Mouse (Mus musculus): ENCODE data around the gene F13a1.

The F13a1 gene

DNA sequence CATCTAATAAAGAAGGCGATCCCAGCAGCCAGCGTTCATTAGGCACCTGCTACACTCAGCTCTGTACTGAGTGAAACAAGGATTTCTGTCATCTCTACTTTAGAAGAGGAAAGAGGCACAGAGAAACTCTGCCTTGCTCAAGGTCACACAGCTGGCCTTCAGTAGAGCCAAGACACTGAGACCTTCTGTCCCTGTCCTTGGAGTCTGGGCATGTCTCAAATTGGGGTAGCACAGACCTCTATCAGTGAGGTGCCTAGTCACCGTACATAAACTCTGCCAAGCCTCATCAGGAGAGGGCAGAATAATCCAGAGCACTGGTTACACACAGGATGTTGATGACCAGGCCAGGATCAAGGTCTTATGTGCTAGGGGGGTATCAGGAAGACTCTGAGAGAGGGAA lies 108.2 kb downstream of the F13a1 start:
- no peak for DNase-seq

DNA sequence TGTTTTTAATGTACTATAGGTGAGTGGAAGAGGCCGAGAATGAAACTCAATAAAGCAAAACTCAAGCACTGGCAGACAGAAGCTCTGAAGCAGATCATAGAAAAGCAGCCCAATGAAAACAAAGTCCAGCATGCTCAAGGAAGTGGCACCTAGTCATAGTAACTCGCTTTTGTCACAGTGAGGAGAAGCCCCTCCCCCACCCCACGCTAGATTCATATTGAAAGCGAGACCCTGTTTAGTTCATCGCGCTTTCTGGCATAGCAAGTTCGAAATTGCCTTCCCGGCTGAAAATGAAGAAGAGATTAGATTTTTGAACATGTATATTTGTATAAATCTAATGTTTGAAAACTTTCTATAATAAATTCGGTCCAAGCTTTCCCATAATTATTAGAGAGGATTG lies 118.0 kb downstream of the F13a1 start:
- no peak for DNase-seq

DNA sequence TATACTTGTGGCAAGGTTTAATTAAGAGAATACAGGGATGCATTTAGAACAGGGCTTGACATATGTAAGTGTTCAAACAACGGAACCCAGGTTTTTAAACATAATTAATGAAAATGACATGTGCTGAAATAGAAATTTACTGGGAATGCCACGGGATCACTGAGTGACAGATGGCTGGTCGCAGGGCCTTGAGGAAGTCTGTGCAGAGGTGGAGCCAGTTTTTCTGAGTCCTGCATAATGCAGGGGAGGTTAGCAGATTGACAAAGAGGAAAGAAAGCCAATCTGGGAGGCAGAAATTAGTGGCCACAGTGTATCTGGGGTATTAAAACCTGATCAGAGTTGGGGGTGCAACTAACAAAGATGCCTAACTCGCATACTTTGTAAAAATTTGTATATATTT lies 130.3 kb downstream of the F13a1 start:
- no peak for DNase-seq

DNA sequence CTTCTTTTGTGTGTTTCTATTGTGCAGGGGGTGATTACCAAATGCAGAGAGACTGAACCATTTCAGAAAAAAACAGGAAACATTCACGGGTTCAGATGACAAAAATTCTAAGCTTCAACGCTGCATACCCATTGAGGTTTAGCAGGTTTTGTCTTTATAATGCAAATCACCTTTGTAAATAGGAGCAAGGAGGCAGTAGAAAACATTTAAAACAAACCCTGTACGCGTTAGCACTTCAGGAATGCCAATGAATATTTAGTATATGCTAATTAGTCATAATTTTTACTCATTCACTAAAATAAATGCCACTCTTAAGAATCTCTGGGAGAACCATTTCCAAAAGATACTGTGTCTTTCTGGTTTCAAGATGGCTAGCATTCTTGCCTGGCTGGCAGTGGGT lies 146.2 kb downstream of the F13a1 start:
- DNase-seq, result no peak

DNA sequence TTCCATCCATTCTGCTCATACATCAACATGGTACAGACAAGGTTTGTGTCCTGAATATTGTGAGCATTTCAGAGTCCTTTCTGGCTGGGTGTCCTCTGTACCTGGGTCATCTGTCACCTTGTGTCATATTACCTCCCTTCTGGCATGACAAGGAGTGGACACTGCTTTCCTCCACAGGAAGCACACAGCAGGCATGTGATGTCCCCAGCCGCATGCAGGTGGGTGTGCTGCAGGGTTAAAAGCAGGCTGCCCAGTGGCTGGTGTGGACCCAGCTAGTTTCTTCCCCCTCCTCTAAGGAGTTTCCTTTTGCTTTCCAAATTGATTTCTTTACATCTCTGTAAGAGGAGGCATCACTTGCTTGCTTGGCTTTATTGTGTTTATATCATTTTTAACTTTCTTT lies 146.6 kb downstream of the F13a1 start:
- no peak for DNase-seq

DNA sequence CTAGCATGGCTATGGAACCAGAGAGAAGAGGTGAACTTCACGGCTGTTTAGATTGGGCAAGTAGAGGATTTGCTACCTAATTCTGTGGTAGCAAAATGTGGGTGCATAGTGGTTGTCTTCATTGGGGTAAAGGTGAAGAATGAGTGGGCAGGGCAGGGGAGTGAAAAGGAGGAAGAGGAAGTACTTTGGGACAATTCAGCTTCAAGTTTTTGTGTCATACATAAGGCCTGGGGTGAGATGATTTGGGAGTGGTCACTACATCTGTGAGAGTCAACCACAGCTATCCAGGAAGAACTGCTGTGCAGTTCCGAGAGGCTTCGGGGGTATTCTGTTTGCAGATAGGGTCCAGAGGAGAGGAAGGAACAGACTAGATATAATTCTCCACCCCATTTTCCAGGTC lies 148.4 kb downstream of the F13a1 start:
- no peak for DNase-seq

DNA sequence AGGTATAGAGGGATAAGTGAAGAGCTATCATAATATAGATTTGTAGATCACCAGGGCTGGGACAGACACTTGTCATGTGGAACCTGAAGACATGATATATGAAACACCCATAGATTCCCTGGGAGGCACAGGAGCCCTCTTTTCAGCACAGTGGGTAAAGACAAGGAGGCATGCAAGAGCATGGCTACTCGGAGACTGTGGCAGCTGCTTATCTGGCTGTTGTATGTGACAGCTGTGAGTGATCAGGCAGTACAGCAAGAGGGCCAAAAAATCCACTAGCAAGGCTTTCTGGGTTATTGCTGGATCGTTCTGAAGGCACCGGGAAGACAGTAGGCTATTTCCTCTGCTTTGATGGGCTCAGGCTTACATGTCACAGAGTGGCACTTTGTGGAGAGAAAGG lies 149.0 kb downstream of the F13a1 start:
- no peak for DNase-seq

DNA sequence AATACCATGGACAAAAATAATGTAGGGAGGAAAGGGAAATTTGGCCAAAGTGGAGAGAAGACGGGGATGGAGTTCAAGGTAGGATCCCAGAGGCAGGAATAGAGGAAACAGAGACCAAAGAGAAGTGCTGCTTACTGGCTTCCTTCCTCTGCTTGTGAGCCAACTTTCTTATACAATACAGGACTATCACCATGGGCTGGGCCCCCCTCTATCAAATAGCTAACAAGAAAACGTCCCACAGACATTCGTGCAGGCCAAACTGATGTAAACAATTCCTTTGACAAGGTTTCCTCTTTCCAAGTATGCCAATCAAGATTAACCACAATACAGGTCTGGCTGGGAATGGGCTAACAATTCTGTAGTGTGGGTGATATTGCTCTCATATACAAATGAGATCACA lies 154.0 kb downstream of the F13a1 start:
- DNase-seq, result no peak

DNA sequence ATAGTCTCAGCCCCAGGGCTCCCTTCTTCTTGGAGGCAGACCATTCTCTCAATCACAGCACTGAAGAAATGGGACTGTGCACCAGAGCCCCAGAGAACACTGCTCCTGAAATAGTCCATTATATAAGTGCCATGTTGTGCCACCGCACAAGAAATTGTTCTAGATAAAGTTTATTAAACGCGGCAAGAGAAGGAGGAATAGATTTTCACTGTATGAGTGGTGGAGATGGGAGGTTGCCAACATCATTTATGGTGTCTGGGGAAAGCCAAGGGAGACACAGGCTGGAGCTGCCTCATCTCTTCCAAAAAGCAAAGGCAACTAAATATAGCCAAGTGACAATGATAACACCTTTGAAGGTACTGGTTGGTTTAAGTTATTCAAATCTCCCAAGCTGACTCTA lies 156.3 kb downstream of the F13a1 start:
- no peak for DNase-seq

DNA sequence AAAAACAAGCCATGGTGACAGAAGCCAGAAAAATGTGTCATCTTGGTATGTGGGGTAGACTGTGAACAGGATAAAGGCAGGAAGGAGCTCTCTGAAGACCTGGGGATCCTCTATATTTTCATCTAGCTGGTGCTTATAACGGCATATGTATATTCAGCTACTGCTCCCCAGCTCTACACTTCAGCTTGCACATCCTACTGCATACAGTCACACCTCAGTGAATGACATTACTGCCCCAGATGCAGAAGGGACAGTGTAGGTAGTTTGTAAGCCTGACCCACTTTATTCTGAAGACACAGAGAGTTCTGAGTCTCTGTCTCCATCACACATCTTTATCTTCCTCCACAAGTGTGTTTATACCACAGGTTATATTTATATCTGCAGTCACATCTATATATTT lies 157.8 kb downstream of the F13a1 start:
- no peak for DNase-seq

DNA sequence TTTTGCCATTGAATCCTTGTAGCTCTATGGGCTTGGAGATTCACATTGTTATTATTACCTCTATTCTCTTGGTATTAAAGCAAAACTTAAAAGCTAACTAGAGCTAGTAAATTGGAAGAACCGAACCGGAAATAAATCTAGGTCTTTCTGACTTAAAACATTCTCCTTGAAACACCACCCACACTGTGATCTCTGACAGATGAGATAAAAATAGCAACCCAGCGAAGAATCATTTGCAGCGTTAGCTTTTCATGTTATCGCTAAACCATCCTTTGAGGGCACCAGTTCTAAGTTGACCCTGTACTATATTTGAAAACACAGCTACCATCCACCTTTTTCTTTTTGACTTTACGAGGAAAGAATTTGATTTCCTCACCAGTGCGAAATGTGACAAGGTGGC lies 164.1 kb downstream of the F13a1 start:
- no peak for DNase-seq

DNA sequence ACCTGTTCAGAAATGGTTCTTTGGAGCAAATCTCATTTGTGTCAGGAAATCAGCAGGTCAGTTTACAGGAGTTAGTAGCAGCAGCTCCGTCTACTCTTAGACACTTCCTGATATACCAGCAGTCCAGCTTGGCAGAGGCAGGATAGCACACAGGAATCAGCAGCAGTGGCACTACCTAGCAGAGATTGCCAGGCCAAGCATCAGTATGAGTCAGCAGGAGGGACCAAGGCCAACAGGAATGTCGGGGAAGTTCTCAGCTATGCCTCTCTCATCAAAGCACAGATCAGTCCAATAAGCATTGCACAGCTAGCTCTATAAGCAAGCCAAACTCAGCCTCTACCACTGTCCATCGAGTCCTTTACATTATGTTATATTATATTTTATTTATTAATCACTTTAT lies 210.9 kb downstream of the F13a1 start:
- DNase-seq, result no peak
